In genomic region chr1:183107476-183107875, GRCm38 (mm10) we compare ENCODE assay signal across 21 mouse cellular contexts.
A peak's percentile ranks its signal among the peaks of the same experiment; 100 is the strongest.
DNase-seq lines count a peak whose midpoint lies in the region; ATAC-seq lines count a peak whose summit lies in the region.
"Had no signal": no experiment of that assay in that cellular context is flagged by ENCODE, and none has a peak within 500 bp of the region (broad histone marks: within the 10 kb centered on the region; RNA-seq: fewer than 3 reads in every experiment).

No protein-coding gene starts in this region.

- no peak overlapping the region for H3K27ac ChIP-seq in kidney, embryonic 14.5 days (ENCODE audit: low read depth, low read length)
- H3K27ac ChIP-seq in limb, embryonic 12.5 days: peak overlapping the region; percentile 73; the same call in 1 of the 2 replicates
- H3K27ac ChIP-seq: embryonic facial prominence, embryonic 12.5 days; heart, embryonic 10.5 days; hindbrain, embryonic 12.5 days had no signal

- peak; percentile 39; the same call in 1 of the 2 replicates for ATAC-seq in kidney, embryonic 14.5 days (ENCODE audit: low FRiP score, low TSS enrichment)
- no peak for ATAC-seq in limb, embryonic 12.5 days (ENCODE audit: insufficient number of reproducible peaks, insufficient read depth, low FRiP score, low TSS enrichment, low read depth)
- ATAC-seq: activated CD4-positive, CD25-positive, alpha-beta regulatory T cell, adult 4 months; forebrain, embryonic 16.5 days; hindbrain, embryonic 16.5 days had no signal

- H3K4me3 ChIP-seq in kidney, embryonic 14.5 days (ENCODE audit: low read length): no peak overlapping the region
- H3K4me3 ChIP-seq in limb, embryonic 12.5 days (replicated peaks): no peak overlapping the region
- H3K4me3 ChIP-seq: embryonic facial prominence, embryonic 12.5 days; heart, embryonic 10.5 days; hindbrain, embryonic 12.5 days had no signal

- no peaks in the 10 kb centered on the region for H3K27me3 ChIP-seq in kidney, embryonic 14.5 days (ENCODE audit: control insufficient read depth, insufficient read depth, low read length)
- H3K27me3 ChIP-seq in limb, embryonic 12.5 days: no peaks in the 10 kb centered on the region
- H3K27me3 ChIP-seq: embryonic facial prominence, embryonic 12.5 days; hindbrain, embryonic 12.5 days had no signal

- WGBS in kidney, embryonic 14.5 days: 53% methylated on average over 2 of the region's 2 CpGs
- 73% methylated on average over 2 of the region's 2 CpGs for WGBS in limb, embryonic 12.5 days

- no peak for DNase-seq in kidney, adult 9 months
- peak; percentile 62 for DNase-seq in thymus, postnatal 0 days (ENCODE audit: low spot score)
- peak; percentile 49 to 60 for DNase-seq in thymus, postnatal 36 days
- DNase-seq in T-cell, adult 2 months (ENCODE audit: low spot score): no peak
- no peak for DNase-seq in urinary bladder, adult 2 months (ENCODE audit: low spot score)
- no peak for DNase-seq in adrenal gland, adult (ENCODE audit: inconsistent age in 2 of 2, low spot score in 1 of 2)
- DNase-seq: adrenal gland, postnatal 10 days; cerebellum, adult 11 months; cerebellum, adult 8-10 months; cerebellum, postnatal 14 days; gastrocnemius, postnatal 14 days; heart, postnatal 10 days; heart, postnatal 4 days had no signal

- H3K9ac ChIP-seq in kidney, embryonic 14.5 days (ENCODE audit: low read depth, low read length): no peak overlapping the region
- no peak overlapping the region for H3K9ac ChIP-seq in limb, embryonic 12.5 days (replicated peaks)
- H3K9ac ChIP-seq: embryonic facial prominence, embryonic 12.5 days; hindbrain, embryonic 12.5 days had no signal

- no peak overlapping the region for H3K4me2 ChIP-seq in kidney, embryonic 14.5 days (replicated peaks; ENCODE audit: low read depth, low read length)
- no peak overlapping the region for H3K4me2 ChIP-seq in limb, embryonic 12.5 days
- H3K4me2 ChIP-seq: embryonic facial prominence, embryonic 12.5 days; hindbrain, embryonic 12.5 days had no signal

- peaks cover 15% of the 10 kb centered on the region; the same call in 1 of the 2 replicates for H3K4me1 ChIP-seq in kidney, embryonic 14.5 days (ENCODE audit: control insufficient read depth, insufficient read depth, low read length)
- H3K4me1 ChIP-seq in limb, embryonic 12.5 days (replicated peaks): peaks cover 26% of the 10 kb centered on the region

- no peaks in the 10 kb centered on the region for H3K9me3 ChIP-seq in kidney, embryonic 14.5 days (ENCODE audit: control insufficient read depth, low read length)
- H3K9me3 ChIP-seq in limb, embryonic 12.5 days: no peaks in the 10 kb centered on the region
- H3K9me3 ChIP-seq: embryonic facial prominence, embryonic 12.5 days; heart, embryonic 10.5 days; hindbrain, embryonic 12.5 days had no signal

- H3K36me3 ChIP-seq in kidney, embryonic 14.5 days (ENCODE audit: control insufficient read depth, insufficient read depth, low read length): no peaks in the 10 kb centered on the region
- H3K36me3 ChIP-seq in limb, embryonic 12.5 days: peaks cover 3% of the 10 kb centered on the region; the same call in 1 of the 2 replicates
- H3K36me3 ChIP-seq: embryonic facial prominence, embryonic 12.5 days; hindbrain, embryonic 12.5 days had no signal

Comparison
In these comparisons a context has a peak if more than half of its experiments do, and no peak if none do; other contexts are left out.
1. DNase-seq: peak in thymus, postnatal 0 days (single experiment) and thymus, postnatal 36 days (2 of 2); none in kidney, adult 9 months (single experiment), T-cell, adult 2 months (single experiment), urinary bladder, adult 2 months (single experiment) and adrenal gland, adult (0 of 2).